Mouse (Mus musculus) MEL (cell line): ENCODE data around the gene Scn11a. TPM values are rescaled to one million over a fixed set of nuclear protein-coding genes. Genes with fewer than 3 reads are reported as not detected.
A peak's percentile ranks its signal among the peaks of the same experiment; 100 is the strongest.

ENCODE experiments used
- DNase-seq: peaks from one replicate; pipeline ENCODE4 v3.0.0; 2011; ENCODE audit warnings: low read depth, low spot score
- H3K27ac ChIP-seq: 2 replicates; pipeline ENCODE4 v1.5.1; 2012; ENCODE audit warnings: low read depth, mild to moderate bottlenecking, control low read depth, low read length, moderate library complexity; ENCODE audit not compliant: control insufficient read depth
- H3K27me3 ChIP-seq, 2 experiments: fragments of 150-350 bp in 1 of 2; sonication (generic) in 1 of 2; 2 replicates each; pipeline ENCODE4 v1.6.1; 2012; ENCODE audit warnings: low read length in 2 of 2, mild to moderate bottlenecking in 2 of 2, improper control_type of control experiment in 1 of 2, moderate library complexity in 1 of 2; ENCODE audit not compliant: insufficient read depth in 2 of 2, control insufficient read depth in 1 of 2
- H3K36me3 ChIP-seq, 2 experiments: 2 replicates each; pipeline ENCODE4 v1.6.1; 2012 to 2014; ENCODE audit warnings: low read length in 2 of 2, improper control_type of control experiment in 1 of 2, inconsistent platforms in 1 of 2, mild to moderate bottlenecking in 1 of 2; ENCODE audit not compliant: insufficient read depth in 2 of 2, control insufficient read depth in 1 of 2
- H3K4me1 ChIP-seq, 2 experiments: fragments of 150-350 bp in 1 of 2; sonication (generic) in 1 of 2; 2 replicates each; pipeline ENCODE4 v1.6.1; 2012; ENCODE audit warnings: low read length in 2 of 2, improper control_type of control experiment in 1 of 2, mild to moderate bottlenecking in 1 of 2; ENCODE audit not compliant: insufficient read depth in 2 of 2, control insufficient read depth in 1 of 2
- H3K4me3 ChIP-seq, 2 experiments: fragments of 150-350 bp in 1 of 2; sonication (generic) in 1 of 2; 2 replicates each; pipeline ENCODE4 v1.5.1; 2012; ENCODE audit warnings: low read depth in 2 of 2, low read length in 2 of 2, mild to moderate bottlenecking in 2 of 2, moderate library complexity in 2 of 2, control low read depth in 1 of 2, improper control_type of control experiment in 1 of 2; ENCODE audit not compliant: control insufficient read depth in 1 of 2, insufficient read depth in 1 of 2
- H3K79me2 ChIP-seq: 2 replicates; pipeline ENCODE4 v1.6.1; 2012; ENCODE audit warnings: mild to moderate bottlenecking, low read length, moderate library complexity; ENCODE audit not compliant: control insufficient read depth, poor library complexity, insufficient read depth
- H3K9ac ChIP-seq: 2 replicates; pipeline ENCODE4 v1.6.1; 2012; ENCODE audit warnings: low read depth, mild to moderate bottlenecking, control low read depth, low read length, moderate library complexity; ENCODE audit not compliant: control insufficient read depth, poor library complexity, severe bottlenecking
- H3K9me3 ChIP-seq: fragments of 150-350 bp; sonication (generic); replicated peaks from 2 replicates; pipeline ENCODE4 v1.6.1; 2012; ENCODE audit warnings: mild to moderate bottlenecking, low read length, improper control_type of control experiment, moderate library complexity; ENCODE audit not compliant: insufficient read depth
- CHD2 ChIP-seq: IDR thresholded peaks from 2 replicates; pipeline ENCODE4 v1.6.1; 2011; ENCODE audit warnings: low read length, improper control_type of control experiment
- CTCF ChIP-seq, 3 experiments: IDR thresholded peaks in 2 of 3; conservative IDR thresholded peaks in 1 of 3; 2 replicates each; pipeline ENCODE4 v1.5.1; 2011 to 2012; ENCODE audit warnings: low read length in 3 of 3, low read depth in 2 of 3, mild to moderate bottlenecking in 2 of 3, improper control_type of control experiment in 1 of 3, inconsistent platforms in 1 of 3, mixed read lengths in 1 of 3, moderate library complexity in 1 of 3; ENCODE audit not compliant: control insufficient read depth in 1 of 3, insufficient read depth in 1 of 3, poor library complexity in 1 of 3, severe bottlenecking in 1 of 3
- E2F4 ChIP-seq: IDR thresholded peaks from 2 replicates; pipeline ENCODE4 v1.6.1; 2011; ENCODE audit warnings: low read depth, low read length, improper control_type of control experiment, borderline replicate concordance
- GABPA ChIP-seq: IDR thresholded peaks from 2 replicates; pipeline ENCODE4 v1.6.1; 2012; ENCODE audit warnings: low read depth, mild to moderate bottlenecking, inconsistent platforms, low read length, improper control_type of control experiment, moderate library complexity
- GATA1 ChIP-seq: IDR thresholded peaks from 2 replicates; pipeline ENCODE4 v1.6.1; 2011; ENCODE audit warnings: low read depth, low read length, improper control_type of control experiment
- JUND ChIP-seq: IDR thresholded peaks from 2 replicates; pipeline ENCODE4 v1.6.1; 2011; ENCODE audit warnings: low read depth, mild to moderate bottlenecking, improper control_type of control experiment, low read length
- KAT2A ChIP-seq: conservative IDR thresholded peaks from 2 replicates; pipeline ENCODE4 v1.6.1; 2012; ENCODE audit warnings: low read depth, low read length, improper control_type of control experiment, inconsistent platforms
- MAX ChIP-seq: IDR thresholded peaks from 2 replicates; pipeline ENCODE4 v1.6.1; 2011; ENCODE audit warnings: low read length, improper control_type of control experiment
- MEF2A ChIP-seq: IDR thresholded peaks from 2 replicates; pipeline ENCODE4 v1.6.1; 2014; ENCODE audit warnings: low read depth, mild to moderate bottlenecking, inconsistent platforms, low read length, improper control_type of control experiment; ENCODE audit not compliant: poor library complexity, insufficient replicate concordance, severe bottlenecking; ENCODE audit errors: extremely low read depth
- MYC ChIP-seq: IDR thresholded peaks from 2 replicates; pipeline ENCODE4 v1.6.1; 2011; ENCODE audit warnings: low read depth, mild to moderate bottlenecking, low read length, improper control_type of control experiment, moderate library complexity
- NELFE ChIP-seq: IDR thresholded peaks from 2 replicates; pipeline ENCODE4 v1.6.1; 2011; ENCODE audit warnings: low read depth, low read length, improper control_type of control experiment
- NRF1 ChIP-seq: IDR thresholded peaks from 2 replicates; pipeline ENCODE4 v1.6.1; 2014; ENCODE audit warnings: low read depth, mild to moderate bottlenecking, inconsistent platforms, low read length, improper control_type of control experiment, moderate library complexity; ENCODE audit not compliant: poor library complexity, insufficient read depth, severe bottlenecking
- POLR2AphosphoS2 ChIP-seq: IDR thresholded peaks from 2 replicates; pipeline ENCODE4 v1.6.1; 2011; ENCODE audit warnings: low read length, improper control_type of control experiment
- POLR2AphosphoS5 ChIP-seq: IDR thresholded peaks from 2 replicates; pipeline ENCODE4 v1.6.1; 2012; ENCODE audit warnings: low read depth, borderline replicate concordance, mild to moderate bottlenecking, inconsistent platforms, low read length, moderate library complexity, mixed read lengths
- RAD21 ChIP-seq: IDR thresholded peaks from 2 replicates; pipeline ENCODE4 v1.6.1; 2011; ENCODE audit warnings: mild to moderate bottlenecking, low read depth, low read length, improper control_type of control experiment
- RCOR1 ChIP-seq: IDR thresholded peaks from 2 replicates; pipeline ENCODE4 v1.6.1; 2012; ENCODE audit warnings: low read depth, mild to moderate bottlenecking, inconsistent platforms, low read length, improper control_type of control experiment
- SIN3A ChIP-seq: IDR thresholded peaks from 2 replicates; pipeline ENCODE4 v1.6.1; 2012; ENCODE audit warnings: low read length, improper control_type of control experiment, inconsistent platforms
- SMC3 ChIP-seq: IDR thresholded peaks from 2 replicates; pipeline ENCODE4 v1.6.1; 2011; ENCODE audit warnings: low read depth, low read length, improper control_type of control experiment
- TAL1 ChIP-seq: IDR thresholded peaks from 2 replicates; pipeline ENCODE4 v1.6.1; 2012; ENCODE audit warnings: mild to moderate bottlenecking, inconsistent platforms, low read length, moderate library complexity, mixed read lengths
- TBP ChIP-seq: IDR thresholded peaks from 2 replicates; pipeline ENCODE4 v1.8.0; 2011; ENCODE audit warnings: low read depth, low read length, improper control_type of control experiment
- TCF12 ChIP-seq: IDR thresholded peaks from 2 replicates; pipeline ENCODE4 v1.6.1; 2014; ENCODE audit warnings: low read depth, mild to moderate bottlenecking, inconsistent platforms, low read length, improper control_type of control experiment, moderate library complexity
- UBTF ChIP-seq: IDR thresholded peaks from 2 replicates; pipeline ENCODE4 v1.6.1; 2012; ENCODE audit warnings: low read depth, mild to moderate bottlenecking, inconsistent platforms, low read length, improper control_type of control experiment, moderate library complexity, borderline replicate concordance; ENCODE audit not compliant: insufficient read depth
- USF2 ChIP-seq, 2 experiments: IDR thresholded peaks; 2 replicates each; pipeline ENCODE4 v1.6.1; 2011 to 2012; ENCODE audit warnings: improper control_type of control experiment in 2 of 2, low read length in 2 of 2, borderline replicate concordance in 1 of 2, inconsistent platforms in 1 of 2, low read depth in 1 of 2, mild to moderate bottlenecking in 1 of 2; ENCODE audit not compliant: insufficient read depth in 1 of 2
- ZC3H11A ChIP-seq: IDR thresholded peaks from 2 replicates; pipeline ENCODE4 v1.6.1; 2012; ENCODE audit warnings: low read depth, mild to moderate bottlenecking, inconsistent platforms, low read length, improper control_type of control experiment
- polyA plus RNA-seq, 2 experiments: library from polyadenylated mRNA; stranded (reverse) in 1 of 2; unstranded in 1 of 2; fragments of >175 nt in 1 of 2; fragments of >200 nt in 1 of 2; gene quantifications; 2 replicates each; pipeline versions ENCODE4 v1.2.1 to v1.2.4; 2012; ENCODE audit warnings: low replicate concordance in 2 of 2, low read depth in 1 of 2; ENCODE audit not compliant: insufficient read length in 2 of 2, insufficient read depth in 1 of 2, missing spikeins in 1 of 2
- total RNA-seq: library from RNA; depleted of rRNA; stranded (reverse); fragments of 300-350 nt; gene quantifications from 2 replicates; pipeline ENCODE4 v1.2.3, GENCODE M21; 2012

Gene Scn11a
- total and polyA plus RNA-seq, 3 experiments, result 0.04 to 0.15 TPM; not detected in 1

- peak; percentile 47 for DNase-seq
- Histone ChIP-seq H3K79me2 (no peaks in the 10 kb centered on the region), H3K4me1 (no peaks in the 10 kb centered on the region), H3K36me3 (no peaks in the 10 kb centered on the region), H3K9ac (no peak overlapping the region), H3K9me3 (no peaks in the 10 kb centered on the region), H3K27me3 (no peaks in the 10 kb centered on the region), H3K27ac (no peak overlapping the region), H3K4me3 (no peak overlapping the region)
- TF ChIP-seq ZC3H11A (peak; percentile 45), CTCF (IDR thresholded peaks at IDR 0.05 in 2 of 3, conservative IDR thresholded peaks at IDR 0.05 in 1 of 3; ENCODE audit: control insufficient read depth in 1 of 3, insufficient read depth in 1 of 3, low read depth in 2 of 3, low read length in 3 of 3, poor library complexity in 1 of 3, severe bottlenecking in 1 of 3) (peak; percentile 35 to 70 (median 43); a peak in 5 of 6 replicates), KAT2A (no peak), SMC3 (peak; percentile 73), RAD21 (peak; percentile 77), TCF12 (no peak)
Observed at GRCm38 (mm10) chr9:119751507-119751906, 73.7 kb downstream of the Scn11a start.

- H3K79me2 ChIP-seq, result no peaks in the 10 kb centered on the region
- H3K4me1 ChIP-seq, result peaks cover 0 to 6% of the 10 kb centered on the region in 2 experiments; a peak in 1 of 4 replicates
- no peak overlapping the region for H3K27ac ChIP-seq
- no peaks in the 10 kb centered on the region for H3K36me3 ChIP-seq
- no peaks in the 10 kb centered on the region for H3K9me3 ChIP-seq
- DNase-seq, result no peak
- H3K27me3 ChIP-seq, result no peaks in the 10 kb centered on the region
- no peak overlapping the region for H3K4me3 ChIP-seq
- no peak for TF ChIP-seq TBP
- H3K9ac ChIP-seq, result no peak overlapping the region
Observed at GRCm38 (mm10) chr9:119749112-119749511, 76.1 kb downstream of the Scn11a start.

- H3K9me3 ChIP-seq, result no peaks in the 10 kb centered on the region
- no peak overlapping the region for H3K9ac ChIP-seq
- DNase-seq, result peak; percentile 57
- H3K4me1 ChIP-seq, result peaks cover 0 to 15% of the 10 kb centered on the region in 2 experiments; a peak in 2 of 4 replicates
- H3K27ac ChIP-seq, result peak overlapping the region; percentile 51; the same call in 1 of the 2 replicates
- peaks cover 0 to 6% of the 10 kb centered on the region in 2 experiments; a peak in 2 of 4 replicates for H3K36me3 ChIP-seq
- H3K4me3 ChIP-seq, result no peak overlapping the region
- no peaks in the 10 kb centered on the region for H3K27me3 ChIP-seq
- H3K79me2 ChIP-seq, result no peaks in the 10 kb centered on the region
- TF ChIP-seq GATA1 (peak; percentile 44; the same call in 1 of the 2 replicates), RAD21 (no peak), RCOR1 (0 out of 2 replicates have a peak, but pooled peaks have one; percentile 35), CTCF (IDR thresholded peaks at IDR 0.05 in 2 of 3, conservative IDR thresholded peaks at IDR 0.05 in 1 of 3; ENCODE audit: control insufficient read depth in 1 of 3, insufficient read depth in 1 of 3, low read depth in 2 of 3, low read length in 3 of 3, poor library complexity in 1 of 3, severe bottlenecking in 1 of 3) (no peak), NRF1 (no peak), CHD2 (no peak), GABPA (no peak), TCF12 (0 out of 2 replicates have a peak, but pooled peaks have one; percentile 20), MYC (no peak), NELFE (no peak), TAL1 (no peak), USF2 (IDR thresholded peaks at IDR 0.05; ENCODE audit: borderline replicate concordance in 1 of 2, insufficient read depth in 1 of 2, low read depth in 1 of 2, low read length in 2 of 2) (no peak), E2F4 (no peak), ZC3H11A (no peak), KAT2A (no peak), UBTF (no peak), POLR2AphosphoS2 (no peak), MEF2A (no peak), JUND (no peak), POLR2AphosphoS5 (no peak), SIN3A (no peak), MAX (no peak)
Observed at GRCm38 (mm10) chr9:119743900-119744299, 81.4 kb downstream of the Scn11a start.
